Comparison of ENCODE assay signal across 23 mouse cellular contexts in genomic region chr3:85393395-85393794, GRCm38 (mm10).
DNase-seq lines count a peak whose midpoint lies in the region; ATAC-seq and TF ChIP-seq lines count a peak whose summit lies in the region.
"Had no signal": no experiment of that assay in that cellular context is flagged by ENCODE, and none has a peak within 500 bp of the region (broad histone marks: within the 10 kb centered on the region; RNA-seq: fewer than 3 reads in every experiment).

No protein-coding gene starts in this region.

- no peak for TF ChIP-seq CTCF in hindbrain, postnatal 0 days (IDR thresholded peaks at IDR 0.05; ENCODE audit: low read depth)
- TF ChIP-seq CTCF in lung, postnatal 0 days (IDR thresholded peaks at IDR 0.05) = no peak

- TF ChIP-seq EP300 in lung, postnatal 0 days (IDR thresholded peaks at IDR 0.05) = no peak

- ATAC-seq in hindbrain, postnatal 0 days = no peak
- ATAC-seq in hindbrain, embryonic 14.5 days (ENCODE audit: low FRiP score) = no peak
- no peak for ATAC-seq in lung, postnatal 0 days
- ATAC-seq: forebrain, embryonic 15.5 days; intestine, embryonic 15.5 days; liver, embryonic 12.5 days had no signal

- peak; percentile 26 for DNase-seq in hindbrain, postnatal 0 days (ENCODE audit: low spot score)
- no peak for DNase-seq in hindbrain, embryonic 14.5 days (ENCODE audit: low spot score)
- peak; percentile 98 for DNase-seq in brain, adult 2 months (ENCODE audit: low read depth, low spot score)
- DNase-seq in cerebellum, adult 11 months = peak; percentile 88
- DNase-seq in cerebellum, postnatal 10 days = peak; percentile 85 to 92
- DNase-seq in kidney, adult 9 months = no peak
- no peak for DNase-seq in lung, postnatal 0 days (ENCODE audit: low spot score)
- DNase-seq in thymus, postnatal 4 days = no peak
- DNase-seq: heart, postnatal 14 days; layer of hippocampus, postnatal 36 days; lung, embryonic 14.5 days; lung, postnatal 4 days; spleen, adult 18-20 months; thymus, adult 18-20 months had no signal

- WGBS in hindbrain, postnatal 0 days = 71% methylated on average over 3 of the region's 3 CpGs
- 98% methylated on average over 3 of the region's 3 CpGs for WGBS in hindbrain, embryonic 14.5 days
- WGBS in lung, postnatal 0 days = 88% methylated on average over 3 of the region's 3 CpGs

- H3K36me3 ChIP-seq in hindbrain, postnatal 0 days (ENCODE audit: insufficient read depth, low read length) = no peaks in the 10 kb centered on the region
- H3K36me3 ChIP-seq in hindbrain, embryonic 14.5 days (replicated peaks; ENCODE audit: control insufficient read depth, insufficient read depth) = no peaks in the 10 kb centered on the region
- no peaks in the 10 kb centered on the region for H3K36me3 ChIP-seq in lung, postnatal 0 days (ENCODE audit: insufficient read depth, low read length)
- H3K36me3 ChIP-seq: embryonic facial prominence, embryonic 13.5 days; forebrain, embryonic 15.5 days; heart, embryonic 12.5 days; hindbrain, embryonic 12.5 days; intestine, embryonic 15.5 days; limb, embryonic 10.5 days; liver, embryonic 12.5 days; neural tube, embryonic 12.5 days; stomach, embryonic 15.5 days had no signal

- H3K4me2 ChIP-seq in hindbrain, postnatal 0 days (ENCODE audit: low read depth, low read length) = no peak overlapping the region
- H3K4me2 ChIP-seq in hindbrain, embryonic 14.5 days (replicated peaks) = no peak overlapping the region
- H3K4me2 ChIP-seq in lung, postnatal 0 days (replicated peaks; ENCODE audit: low read depth, low read length) = no peak overlapping the region
- H3K4me2 ChIP-seq: embryonic facial prominence, embryonic 13.5 days; forebrain, embryonic 15.5 days; heart, embryonic 12.5 days; hindbrain, embryonic 12.5 days; intestine, embryonic 15.5 days; liver, embryonic 12.5 days; lung, embryonic 14.5 days; neural tube, embryonic 12.5 days; stomach, embryonic 15.5 days had no signal

- H3K4me3 ChIP-seq in hindbrain, postnatal 0 days (ENCODE audit: low read length) = no peak overlapping the region
- no peak overlapping the region for H3K4me3 ChIP-seq in hindbrain, embryonic 14.5 days (replicated peaks; ENCODE audit: low read length)
- no peak overlapping the region for H3K4me3 ChIP-seq in lung, postnatal 0 days (ENCODE audit: low read depth, low read length)
- H3K4me3 ChIP-seq: embryonic facial prominence, embryonic 13.5 days; forebrain, embryonic 15.5 days; heart, embryonic 12.5 days; hindbrain, embryonic 12.5 days; intestine, embryonic 15.5 days; limb, embryonic 10.5 days; liver, embryonic 12.5 days; neural tube, embryonic 12.5 days; stomach, embryonic 15.5 days had no signal

- H3K27ac ChIP-seq in hindbrain, postnatal 0 days = no peak overlapping the region
- no peak overlapping the region for H3K27ac ChIP-seq in hindbrain, embryonic 14.5 days
- no peak overlapping the region for H3K27ac ChIP-seq in lung, postnatal 0 days (ENCODE audit: low read length)
- H3K27ac ChIP-seq: embryonic facial prominence, embryonic 13.5 days; forebrain, embryonic 15.5 days; hindbrain, embryonic 12.5 days; intestine, embryonic 15.5 days; limb, embryonic 10.5 days; liver, embryonic 12.5 days; neural tube, embryonic 12.5 days; stomach, embryonic 15.5 days had no signal

- H3K9me3 ChIP-seq in hindbrain, postnatal 0 days (ENCODE audit: low read length) = peaks cover 5% of the 10 kb centered on the region; the same call in 1 of the 2 replicates
- peaks cover 7% of the 10 kb centered on the region; the same call in 1 of the 2 replicates for H3K9me3 ChIP-seq in hindbrain, embryonic 14.5 days (ENCODE audit: control insufficient read depth, low read length)
- peaks cover 6% of the 10 kb centered on the region; the same call in 1 of the 2 replicates for H3K9me3 ChIP-seq in lung, postnatal 0 days (ENCODE audit: low read length)
- H3K9me3 ChIP-seq: forebrain, embryonic 15.5 days; intestine, embryonic 15.5 days; limb, embryonic 10.5 days had no signal

- no peaks in the 10 kb centered on the region for H3K4me1 ChIP-seq in hindbrain, postnatal 0 days (ENCODE audit: insufficient read depth, low read length)
- no peaks in the 10 kb centered on the region for H3K4me1 ChIP-seq in hindbrain, embryonic 14.5 days (replicated peaks; ENCODE audit: control insufficient read depth, insufficient read depth, low read length)
- no peaks in the 10 kb centered on the region for H3K4me1 ChIP-seq in lung, postnatal 0 days (ENCODE audit: insufficient read depth, low read depth, low read length)
- H3K4me1 ChIP-seq: embryonic facial prominence, embryonic 13.5 days; forebrain, embryonic 15.5 days; heart, embryonic 12.5 days; hindbrain, embryonic 12.5 days; intestine, embryonic 15.5 days; limb, embryonic 10.5 days; liver, embryonic 12.5 days; neural tube, embryonic 12.5 days; stomach, embryonic 15.5 days had no signal

- H3K9ac ChIP-seq in hindbrain, postnatal 0 days (replicated peaks; ENCODE audit: low read length) = no peak overlapping the region
- no peak overlapping the region for H3K9ac ChIP-seq in hindbrain, embryonic 14.5 days
- no peak overlapping the region for H3K9ac ChIP-seq in lung, postnatal 0 days (replicated peaks; ENCODE audit: low read depth)
- H3K9ac ChIP-seq: embryonic facial prominence, embryonic 13.5 days; forebrain, embryonic 15.5 days; heart, embryonic 12.5 days; hindbrain, embryonic 12.5 days; intestine, embryonic 15.5 days; liver, embryonic 12.5 days; lung, embryonic 14.5 days; neural tube, embryonic 12.5 days; stomach, embryonic 15.5 days had no signal

- H3K27me3 ChIP-seq in hindbrain, postnatal 0 days (ENCODE audit: insufficient read depth, low read length) = no peaks in the 10 kb centered on the region
- no peaks in the 10 kb centered on the region for H3K27me3 ChIP-seq in hindbrain, embryonic 14.5 days (ENCODE audit: control insufficient read depth, insufficient read depth, low read length)
- no peaks in the 10 kb centered on the region for H3K27me3 ChIP-seq in lung, postnatal 0 days (replicated peaks; ENCODE audit: insufficient read depth, low read length)
- H3K27me3 ChIP-seq: embryonic facial prominence, embryonic 13.5 days; forebrain, embryonic 15.5 days; heart, embryonic 12.5 days; hindbrain, embryonic 12.5 days; intestine, embryonic 15.5 days; liver, embryonic 12.5 days; neural tube, embryonic 12.5 days; stomach, embryonic 15.5 days had no signal

Comparison
In these comparisons a context has a peak if more than half of its experiments do, and no peak if none do; other contexts are left out.
1. DNase-seq: peak in hindbrain, postnatal 0 days (single experiment), brain, adult 2 months (single experiment), cerebellum, adult 11 months (single experiment) and cerebellum, postnatal 10 days (2 of 2); none in hindbrain, embryonic 14.5 days (single experiment), kidney, adult 9 months (single experiment), lung, postnatal 0 days (single experiment) and thymus, postnatal 4 days (single experiment).